Mouse (Mus musculus): ENCODE results near the gene Nans. TPM values are rescaled to one million over a fixed set of nuclear protein-coding genes. Genes with fewer than 3 reads are reported as not detected.

Gene Nans
- polyA plus RNA-seq, 1 experiment from 2014 or later, result 77.5 TPM

DNA sequence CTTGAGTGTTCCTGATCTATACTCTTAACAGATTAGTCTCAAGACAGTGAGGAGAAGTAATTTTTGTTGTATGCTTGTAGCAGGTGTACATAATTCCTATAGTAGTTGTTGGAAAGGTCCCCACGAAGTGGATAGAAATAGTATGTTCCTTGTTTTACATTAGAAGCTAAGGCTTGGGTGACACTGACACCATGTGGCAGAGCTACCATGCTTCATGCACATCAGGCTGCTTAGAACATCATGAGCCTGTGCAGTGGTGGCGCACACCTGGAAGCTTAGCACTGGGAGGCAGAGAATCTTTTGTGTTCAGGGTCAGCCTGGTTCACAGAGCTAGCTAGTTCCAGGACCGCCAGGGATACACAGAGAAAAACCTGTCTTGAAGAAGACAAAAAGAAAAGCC lies 23.3 kb upstream of the Nans start:
- Histone ChIP-seq H3K27me3 (replicated peaks; ENCODE audit: control insufficient read depth, insufficient read depth, low read length) (no peaks in the 10 kb centered on the region), H3K9me3 (replicated peaks; ENCODE audit: control insufficient read depth, low read length) (no peaks in the 10 kb centered on the region), H3K9ac (ENCODE audit: low read length) (no peak overlapping the region), H3K4me2 (ENCODE audit: low read length) (no peak overlapping the region), H3K4me3 (ENCODE audit: low read depth, low read length) (no peak overlapping the region), H3K27ac (ENCODE audit: low read depth, low read length) (no peak overlapping the region), H3K4me1 (ENCODE audit: control insufficient read depth, insufficient read depth, low read length) (no peaks in the 10 kb centered on the region), H3K36me3 (ENCODE audit: control insufficient read depth, insufficient read depth, low read length) (peaks cover 90% of the 10 kb centered on the region)
- DNase-seq (ENCODE audit: low spot score) (peak; percentile 40), ATAC-seq (no peak)
- WGBS, result 81% methylated on average over 3 of the region's 3 CpGs

DNA sequence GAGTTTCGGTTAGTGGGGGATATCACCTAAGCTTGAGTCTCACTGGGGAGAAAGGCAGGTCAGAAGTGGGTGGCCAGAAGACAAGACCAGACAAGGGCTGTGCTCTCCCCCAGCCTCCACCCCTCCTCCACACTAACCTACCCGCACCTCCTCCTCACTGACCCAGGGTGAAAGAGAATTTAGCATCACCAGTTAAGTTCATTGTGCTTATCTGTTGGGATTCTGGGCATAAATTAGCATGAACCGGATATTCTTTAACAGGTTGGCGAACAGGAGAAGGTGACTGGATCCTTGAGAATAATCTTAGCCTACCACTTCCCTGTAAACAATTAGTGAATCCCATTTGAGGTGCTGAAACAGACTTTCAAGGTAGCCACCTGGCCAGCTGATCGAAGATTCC lies 13.9 kb upstream of the Nans start:
- Histone ChIP-seq H3K9me3 (replicated peaks; ENCODE audit: control insufficient read depth, low read length) (no peaks in the 10 kb centered on the region), H3K4me1 (ENCODE audit: control insufficient read depth, insufficient read depth, low read length) (no peaks in the 10 kb centered on the region), H3K4me2 (ENCODE audit: low read length) (no peak overlapping the region), H3K27ac (ENCODE audit: low read depth, low read length) (no peak overlapping the region), H3K27me3 (replicated peaks; ENCODE audit: control insufficient read depth, insufficient read depth, low read length) (no peaks in the 10 kb centered on the region), H3K9ac (ENCODE audit: low read length) (no peak overlapping the region), H3K4me3 (ENCODE audit: low read depth, low read length) (no peak overlapping the region), H3K36me3 (ENCODE audit: control insufficient read depth, insufficient read depth, low read length) (peaks cover 53% of the 10 kb centered on the region)
- no peak for DNase-seq (ENCODE audit: low spot score)
- no peak for ATAC-seq
- WGBS, result 93% methylated on average over 5 of the region's 5 CpGs

DNA sequence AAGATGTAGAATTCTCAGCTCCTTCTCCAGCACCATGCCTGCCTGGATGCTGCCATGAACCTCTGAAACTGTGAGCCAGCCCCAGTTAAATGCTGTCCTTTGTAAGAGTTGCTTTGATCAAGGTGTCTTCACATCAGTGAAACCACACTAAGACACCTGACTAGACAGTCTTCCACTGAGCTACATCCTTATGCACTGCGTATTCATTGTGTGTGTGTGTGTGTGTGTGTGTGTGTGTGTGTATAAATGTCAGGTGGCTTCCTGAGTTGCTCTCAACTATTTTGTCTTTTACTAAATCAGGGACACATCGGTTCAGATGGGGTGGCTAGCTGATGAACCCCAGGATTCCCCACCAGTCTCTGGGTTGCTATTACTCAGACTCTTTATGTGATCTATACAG lies 10.0 kb upstream of the Nans start:
- H3K9me3 ChIP-seq (replicated peaks; ENCODE audit: control insufficient read depth, low read length), result no peaks in the 10 kb centered on the region
- H3K27ac ChIP-seq (ENCODE audit: low read depth, low read length), result no peak overlapping the region
- H3K4me3 ChIP-seq (ENCODE audit: low read depth, low read length), result no peak overlapping the region
- ATAC-seq (no peak), DNase-seq (ENCODE audit: low spot score) (no peak)
- peaks cover 17% of the 10 kb centered on the region for H3K36me3 ChIP-seq (ENCODE audit: control insufficient read depth, insufficient read depth, low read length)
- H3K4me2 ChIP-seq (ENCODE audit: low read length), result no peak overlapping the region
- 96% methylated on average over 2 of the region's 2 CpGs for WGBS
- H3K4me1 ChIP-seq (ENCODE audit: control insufficient read depth, insufficient read depth, low read length), result no peaks in the 10 kb centered on the region
- H3K27me3 ChIP-seq (replicated peaks; ENCODE audit: control insufficient read depth, insufficient read depth, low read length), result no peaks in the 10 kb centered on the region
- H3K9ac ChIP-seq (ENCODE audit: low read length), result no peak overlapping the region

DNA sequence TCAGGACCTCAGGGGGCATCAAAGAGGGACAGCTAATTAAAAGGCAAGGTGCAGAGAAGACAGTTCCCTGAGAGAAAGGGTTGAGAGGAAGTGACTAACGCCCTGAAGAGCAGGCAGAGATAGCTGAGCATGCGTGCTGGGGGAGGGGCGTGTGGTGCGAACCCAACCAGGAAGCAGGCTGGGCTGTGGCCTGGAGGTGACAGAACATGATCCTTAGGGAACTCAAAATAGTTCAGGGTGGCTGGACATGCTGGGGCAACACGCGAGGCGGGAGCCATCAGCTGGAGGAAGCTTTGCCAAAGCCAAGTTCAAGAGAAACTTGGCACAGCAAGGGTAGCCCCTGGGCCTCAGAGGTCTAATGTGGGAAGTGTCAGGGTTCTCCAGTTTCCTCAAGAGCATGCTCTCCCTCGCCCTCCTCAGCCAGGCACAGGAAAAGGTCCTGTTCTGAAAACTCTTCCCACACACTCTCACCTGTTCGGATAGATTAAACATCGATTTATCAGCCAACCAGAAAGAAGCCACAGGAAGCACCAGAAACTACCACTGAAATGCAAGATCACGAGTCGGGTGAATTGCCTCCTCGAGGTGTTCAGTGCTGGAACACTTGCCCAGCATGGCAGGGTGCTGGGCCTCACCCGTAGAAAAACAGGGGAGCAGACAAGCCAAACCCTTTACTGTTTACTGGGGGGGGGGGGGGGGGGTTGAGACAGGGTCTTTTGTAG lies 3.2 kb upstream of the Nans start:
- peaks cover 4% of the 10 kb centered on the region; the same call in 1 of the 2 replicates for H3K4me1 ChIP-seq (ENCODE audit: control insufficient read depth, insufficient read depth, low read length)

DNA sequence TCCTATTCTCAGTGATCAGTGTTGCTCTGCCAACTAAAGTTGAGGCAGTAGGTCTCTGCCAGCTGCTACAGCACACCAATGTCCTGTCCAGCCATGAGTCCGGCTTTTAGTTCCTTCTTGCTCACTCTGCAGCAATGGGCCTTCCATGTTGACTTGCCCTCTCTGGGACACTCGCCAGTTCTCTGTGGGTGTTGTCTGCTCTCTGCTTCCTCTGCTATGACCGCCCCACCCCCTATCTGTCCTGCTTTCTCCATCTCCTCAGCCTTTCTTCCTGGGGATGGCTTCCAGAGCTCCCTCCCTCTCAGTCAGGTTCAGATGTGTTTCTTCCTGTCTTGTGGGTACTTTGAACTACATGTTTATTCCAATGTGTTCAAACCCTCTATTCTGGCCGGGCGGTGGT lies 1.7 kb upstream of the Nans start:
- Histone ChIP-seq H3K9me3 (replicated peaks; ENCODE audit: control insufficient read depth, low read length) (no peaks in the 10 kb centered on the region), H3K27me3 (replicated peaks; ENCODE audit: control insufficient read depth, insufficient read depth, low read length) (no peaks in the 10 kb centered on the region), H3K9ac (ENCODE audit: low read length) (no peak overlapping the region), H3K27ac (ENCODE audit: low read depth, low read length) (no peak overlapping the region), H3K4me1 (ENCODE audit: control insufficient read depth, insufficient read depth, low read length) (peaks cover 4% of the 10 kb centered on the region; the same call in 1 of the 2 replicates), H3K4me3 (ENCODE audit: low read depth, low read length) (no peak overlapping the region), H3K4me2 (ENCODE audit: low read length) (no peak overlapping the region), H3K36me3 (ENCODE audit: control insufficient read depth, insufficient read depth, low read length) (no peaks in the 10 kb centered on the region)
- DNase-seq (ENCODE audit: low spot score) (no peak), ATAC-seq (no peak)
- WGBS, result 92% methylated on average over 5 of the region's 5 CpGs

More for the DNA sequence above, 3.2 kb upstream of the Nans start:
- Histone ChIP-seq H3K9me3 (replicated peaks; ENCODE audit: control insufficient read depth, low read length) (no peaks in the 10 kb centered on the region), H3K4me3 (ENCODE audit: low read depth, low read length) (no peak overlapping the region), H3K27ac (ENCODE audit: low read depth, low read length) (no peak overlapping the region), H3K9ac (ENCODE audit: low read length) (no peak overlapping the region), H3K36me3 (ENCODE audit: control insufficient read depth, insufficient read depth, low read length) (no peaks in the 10 kb centered on the region), H3K4me2 (ENCODE audit: low read length) (no peak overlapping the region), H3K27me3 (replicated peaks; ENCODE audit: control insufficient read depth, insufficient read depth, low read length) (no peaks in the 10 kb centered on the region)
- no peak for ATAC-seq
- DNase-seq (ENCODE audit: low spot score), result no peak
- WGBS, result 59% methylated on average over 14 of the region's 14 CpGs

DNA sequence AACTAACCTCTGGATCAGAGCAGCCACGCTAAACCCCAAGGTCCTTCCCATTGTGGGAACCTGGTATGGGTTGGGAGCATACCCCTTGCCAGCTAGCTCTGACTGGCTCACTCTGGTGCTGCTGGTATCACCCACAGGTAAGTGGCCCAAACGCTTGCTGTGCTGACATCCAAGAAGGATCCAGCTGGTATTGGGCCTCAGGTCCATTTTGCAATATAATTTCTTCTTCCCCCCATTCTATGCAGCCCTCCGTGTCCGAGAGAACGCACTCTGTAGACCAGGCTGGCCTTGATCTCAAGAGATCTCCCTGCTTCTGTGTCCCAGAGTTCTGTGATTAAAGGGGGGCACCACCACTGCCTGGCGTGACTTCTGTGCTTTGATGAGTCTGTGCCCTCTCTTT lies 4.0 kb downstream of the Nans start:
- no peak for ATAC-seq
- Histone ChIP-seq H3K4me1 (ENCODE audit: control insufficient read depth, insufficient read depth, low read length) (peaks cover 4% of the 10 kb centered on the region; the same call in 1 of the 2 replicates), H3K9me3 (replicated peaks; ENCODE audit: control insufficient read depth, low read length) (no peaks in the 10 kb centered on the region), H3K27ac (ENCODE audit: low read depth, low read length) (no peak overlapping the region), H3K4me3 (ENCODE audit: low read depth, low read length) (no peak overlapping the region), H3K9ac (ENCODE audit: low read length) (no peak overlapping the region), H3K4me2 (ENCODE audit: low read length) (no peak overlapping the region), H3K36me3 (ENCODE audit: control insufficient read depth, insufficient read depth, low read length) (peaks cover 43% of the 10 kb centered on the region), H3K27me3 (replicated peaks; ENCODE audit: control insufficient read depth, insufficient read depth, low read length) (no peaks in the 10 kb centered on the region)
- DNase-seq (ENCODE audit: low spot score), result no peak
- 96% methylated on average over 6 of the region's 6 CpGs for WGBS

DNA sequence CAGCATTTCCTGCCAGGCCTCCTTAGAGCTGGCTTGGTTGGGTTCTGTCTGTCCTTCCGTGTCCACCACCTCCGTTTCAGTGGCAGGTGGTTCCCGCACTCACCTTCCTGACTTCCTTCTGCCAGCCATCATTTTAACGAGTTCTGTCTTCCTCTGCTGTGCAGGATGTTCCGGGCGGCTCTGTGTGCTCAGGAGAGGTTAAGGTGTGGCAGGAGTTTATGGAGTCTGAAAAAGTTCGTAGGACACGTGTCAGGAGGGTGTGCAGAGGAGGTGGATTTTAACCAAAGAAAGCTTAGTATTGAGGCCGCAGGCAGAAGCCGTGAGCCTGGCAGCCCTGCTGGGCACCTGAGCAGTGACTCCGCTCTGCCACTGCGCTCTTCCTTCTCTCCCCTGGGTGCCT lies 6.5 kb downstream of the Nans start:
- H3K4me2 ChIP-seq (ENCODE audit: low read length), result no peak overlapping the region
- ATAC-seq, result no peak
- H3K4me1 ChIP-seq (ENCODE audit: control insufficient read depth, insufficient read depth, low read length), result no peaks in the 10 kb centered on the region
- WGBS, result 91% methylated on average over 12 of the region's 12 CpGs
- no peaks in the 10 kb centered on the region for H3K27me3 ChIP-seq (replicated peaks; ENCODE audit: control insufficient read depth, insufficient read depth, low read length)
- no peak overlapping the region for H3K9ac ChIP-seq (ENCODE audit: low read length)
- H3K9me3 ChIP-seq (replicated peaks; ENCODE audit: control insufficient read depth, low read length), result no peaks in the 10 kb centered on the region
- DNase-seq (ENCODE audit: low spot score), result no peak
- no peak overlapping the region for H3K4me3 ChIP-seq (ENCODE audit: low read depth, low read length)
- no peak overlapping the region for H3K27ac ChIP-seq (ENCODE audit: low read depth, low read length)
- peaks cover 55% of the 10 kb centered on the region for H3K36me3 ChIP-seq (ENCODE audit: control insufficient read depth, insufficient read depth, low read length)

DNA sequence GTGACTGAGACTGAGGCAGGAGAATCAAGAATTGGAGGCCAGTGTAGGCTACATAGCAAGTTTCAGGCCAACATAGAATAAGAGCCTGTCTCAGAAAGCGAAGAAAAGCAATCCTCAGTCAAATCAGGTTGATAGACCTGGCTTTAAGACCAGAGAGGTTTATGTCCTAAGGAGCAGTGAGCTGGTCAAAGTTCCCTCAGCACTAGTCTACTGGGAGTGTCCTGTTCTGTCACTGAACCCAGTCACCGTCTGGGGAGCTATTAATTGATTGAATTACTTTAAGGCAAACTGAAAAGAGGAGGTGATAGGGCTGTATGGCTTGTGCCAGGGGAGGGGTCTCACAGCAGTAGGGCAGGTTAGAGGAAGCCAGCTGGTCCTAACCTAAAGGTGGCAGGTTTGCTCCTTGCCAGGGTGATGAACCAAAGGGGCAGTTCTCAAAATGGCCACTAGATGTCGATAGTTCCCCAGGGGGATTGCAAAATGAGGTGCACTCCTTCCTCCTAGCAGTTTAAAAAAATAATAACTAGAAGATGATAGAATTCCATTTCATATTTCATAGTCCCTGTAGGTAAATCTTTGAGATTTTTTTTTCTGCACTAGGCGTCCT lies 8.3 kb downstream of the Nans start:
- H3K9me3 ChIP-seq (replicated peaks; ENCODE audit: control insufficient read depth, low read length), result no peaks in the 10 kb centered on the region
- H3K9ac ChIP-seq (ENCODE audit: low read length), result no peak overlapping the region
- DNase-seq (ENCODE audit: low spot score) (peak; percentile 64), ATAC-seq (no peak)
- WGBS, result 42% methylated on average over 4 of the region's 4 CpGs
- no peak overlapping the region for H3K4me3 ChIP-seq (ENCODE audit: low read depth, low read length)
- no peak overlapping the region for H3K4me2 ChIP-seq (ENCODE audit: low read length)
- no peaks in the 10 kb centered on the region for H3K27me3 ChIP-seq (replicated peaks; ENCODE audit: control insufficient read depth, insufficient read depth, low read length)
- H3K4me1 ChIP-seq (ENCODE audit: control insufficient read depth, insufficient read depth, low read length), result no peaks in the 10 kb centered on the region
- H3K27ac ChIP-seq (ENCODE audit: low read depth, low read length), result no peak overlapping the region
- H3K36me3 ChIP-seq (ENCODE audit: control insufficient read depth, insufficient read depth, low read length), result peaks cover 70% of the 10 kb centered on the region

DNA sequence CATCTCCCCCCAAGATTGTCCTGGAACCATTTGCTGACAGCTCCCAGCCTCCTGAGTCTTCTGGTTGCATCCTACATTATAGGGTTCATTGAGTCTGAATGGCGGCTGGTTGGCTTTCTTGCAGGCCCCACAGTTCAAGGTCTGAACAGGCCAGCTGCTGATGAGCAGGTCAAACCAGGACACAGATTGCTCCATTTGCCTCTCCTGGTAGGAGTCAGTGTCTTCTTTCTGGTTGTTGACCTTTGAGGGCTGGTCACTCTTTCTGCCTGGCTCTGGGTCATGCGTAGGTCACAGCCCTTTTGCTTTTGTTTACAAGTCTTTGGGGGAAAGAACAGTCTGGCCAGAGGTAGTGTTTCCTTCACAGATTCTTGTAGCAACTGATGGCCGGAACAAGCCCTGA lies 9.5 kb downstream of the Nans start:
- no peak overlapping the region for H3K4me3 ChIP-seq (ENCODE audit: low read depth, low read length)

More for the DNA sequence above, 9.5 kb downstream of the Nans start:
- Histone ChIP-seq H3K4me1 (ENCODE audit: control insufficient read depth, insufficient read depth, low read length) (no peaks in the 10 kb centered on the region), H3K27ac (ENCODE audit: low read depth, low read length) (no peak overlapping the region), H3K27me3 (replicated peaks; ENCODE audit: control insufficient read depth, insufficient read depth, low read length) (no peaks in the 10 kb centered on the region), H3K36me3 (ENCODE audit: control insufficient read depth, insufficient read depth, low read length) (peaks cover 66% of the 10 kb centered on the region), H3K9ac (ENCODE audit: low read length) (no peak overlapping the region), H3K4me2 (ENCODE audit: low read length) (no peak overlapping the region), H3K9me3 (replicated peaks; ENCODE audit: control insufficient read depth, low read length) (no peaks in the 10 kb centered on the region)
- 70% methylated on average over 3 of the region's 3 CpGs for WGBS
- no peak for DNase-seq (ENCODE audit: low spot score)
- no peak for ATAC-seq

Data from forebrain, embryonic 14.5 days (tissue).